Mouse (Mus musculus): ENCODE results near the gene Vmn2r120.
"Not testable (repeated sequence)": the region's sequence is repeated elsewhere in the genome, so short reads cannot be mapped to it uniquely, and the experiment has no call there.

Vmn2r120 gene

GRCm38 (mm10) chr17:57545405-57545804 lies at the start of gene Vmn2r120:
Vmn2r120 (minus strand) TSS chr17:57545505.
- no peak for DNase-seq (ENCODE audit: low spot score)

GRCm38 (mm10) chr17:57587273-57587672 lies 42.0 kb upstream of the Vmn2r120 start:
- not testable (repeated sequence) for DNase-seq (ENCODE audit: low spot score)

GRCm38 (mm10) chr17:57574075-57574705 lies 28.9 kb upstream of the Vmn2r120 start:
- DNase-seq (ENCODE audit: low spot score) = no peak

Measured in testis, postnatal 14 days (tissue).